Mouse (Mus musculus) lung, postnatal 0 days (tissue): ENCODE measurements around the gene Slc23a2.

Experiments used
- CTCF ChIP-seq: IDR thresholded peaks from 2 replicates; pipeline ENCODE4 v1.5.1; 2016; ENCODE audit warnings: antibody characterized with exemption, mild to moderate bottlenecking
- EP300 ChIP-seq: IDR thresholded peaks from 2 replicates; pipeline ENCODE4 v1.6.1; 2016; ENCODE audit warnings: antibody characterized with exemption, mild to moderate bottlenecking, control low read depth

DNA sequence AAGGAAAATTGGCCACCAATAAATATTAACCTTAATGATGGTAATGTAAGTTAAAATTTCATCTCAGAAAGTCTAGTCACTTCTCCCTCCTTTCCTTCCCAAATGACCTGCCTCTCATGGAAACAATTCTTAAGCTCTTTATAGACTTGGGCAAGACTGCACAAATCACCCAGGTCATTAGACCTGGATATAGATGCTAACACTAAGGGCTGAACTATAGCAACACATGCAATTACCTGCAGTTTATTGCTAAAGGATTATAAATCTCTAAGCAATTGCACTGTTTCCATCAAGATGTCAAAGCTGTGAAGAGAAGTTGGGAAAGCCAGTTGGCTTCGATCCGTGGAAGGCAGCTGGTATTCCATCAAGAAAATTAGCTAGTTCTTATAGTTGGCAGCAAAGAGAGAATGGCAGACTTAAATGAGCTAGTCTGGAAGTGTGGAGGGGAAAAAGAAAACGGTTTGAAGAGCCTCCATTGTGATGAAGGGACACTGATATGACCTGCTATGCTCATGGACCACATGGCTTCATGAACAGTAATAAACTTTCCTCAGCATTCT lies 45.8 kb upstream of the Slc23a2 start:
- TF ChIP-seq EP300, result no peak
- TF ChIP-seq CTCF, result no peak
